Mouse (Mus musculus): ENCODE data around the gene Timm22.

DNA sequence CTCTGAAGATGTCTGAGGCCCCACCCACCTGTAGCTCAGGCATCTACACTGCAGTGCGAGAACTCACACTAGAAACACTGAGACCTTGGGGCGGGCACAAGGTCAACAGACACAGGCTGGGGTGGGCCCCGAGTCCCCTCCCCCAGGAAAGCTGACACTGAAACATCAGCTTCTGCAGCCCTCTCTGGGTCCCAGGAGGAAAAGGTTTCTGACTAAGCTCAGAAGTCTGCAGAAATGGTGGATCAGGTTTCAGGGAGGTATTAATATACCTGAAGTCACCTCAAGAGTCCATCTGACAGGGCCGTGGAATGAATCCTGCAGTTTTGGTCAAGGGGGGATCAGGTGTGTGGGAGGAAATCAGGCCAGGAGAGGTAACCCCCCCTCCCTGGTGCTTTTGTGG, 59.1 kb downstream of the Timm22 start:
- TF ChIP-seq CTCF (IDR thresholded peaks at IDR 0.05; ENCODE audit: extremely low read depth, insufficient read depth, low read length): no peak
- no peak for TF ChIP-seq POLR2A (IDR thresholded peaks at IDR 0.05; ENCODE audit: extremely low read depth, insufficient read depth, low read length)
